Mouse (Mus musculus) embryonic facial prominence, embryonic 14.5 days (tissue): ENCODE results near the gene Ppp1r2. TPM values are rescaled to one million over a fixed set of nuclear protein-coding genes. Genes with fewer than 3 reads are reported as not detected.

Experiments used
- microRNA-seq: library from miRNA; unstranded; fragments of <30 nt; microRNA quantifications from one replicate; pipeline ENCODE4, GENCODE M21; 2016; ENCODE audit warnings: borderline number of aligned reads
- polyA plus RNA-seq: library from polyadenylated mRNA; unstranded; fragments of >200 nt; fragmentation: Nextera tagmentation; extraction: Ambion mirVana; gene quantifications from 2 replicates; pipeline ENCODE4 v1.2.1, GENCODE M21; 2014

Ppp1r2 gene
- polyA plus RNA-seq, 1 experiment from 2014 or later = 106 TPM

Small RNA genes lying within 50 kb of the gene (microRNA-seq; reads per million reads assigned to microRNA genes)
- not detected for gene Gm27415

Other genes with a start within 250 kb of the Ppp1r2 start
- gene Xxylt1, start 193.8 kb downstream of the Ppp1r2 start, polyA plus RNA-seq = 19.1 and 21.2 TPM in 2 replicates
- 26.3 and 27.2 TPM in 2 replicates for gene Acap2, start 74.0 kb downstream of the Ppp1r2 start, polyA plus RNA-seq
- gene Apod, start 39.5 kb upstream of the Ppp1r2 start, polyA plus RNA-seq = 63.0 and 64.0 TPM in 2 replicates
- 29.8 and 30.4 TPM in 2 replicates for gene Bdh1, start 147.0 kb upstream of the Ppp1r2 start, polyA plus RNA-seq